Mouse (Mus musculus): ENCODE measurements around the gene Gm8693. TPM values are rescaled to one million over a fixed set of nuclear protein-coding genes. Genes with fewer than 3 reads are reported as not detected.

Gm8693 gene
- polyA plus RNA-seq (2015; fragmentation: Illumina TruSeq; extraction: RNeasy Lipid Tissue Mini Kit (QIAGEN cat#74804); ENCODE audit: insufficient read depth, low replicate concordance) = not detected

GRCm38 (mm10) chr7:22692217-22692616 is at the start of gene Gm8693:
Gene Gm8693, minus strand, starts transcription at chr7:22692317.

GRCm38 (mm10) chr7:22719610-22720009 is 27.5 kb upstream of the Gm8693 start, which contains the start of gene Gm4567:
Gene Gm4567, minus strand, starts transcription at chr7:22719710.

GRCm38 (mm10) chr7:22657718-22658117 is 34.4 kb downstream of the Gm8693 start, which contains the start of gene Vmn1r155:
Gene Vmn1r155, plus strand, starts transcription at chr7:22658018.

Other genes starting within 250 kb of the Gm8693 start
- not detected for gene Gm10665, start 228.2 kb downstream of the Gm8693 start, polyA plus RNA-seq (2015; fragmentation: Illumina TruSeq; extraction: RNeasy Lipid Tissue Mini Kit (QIAGEN cat#74804); ENCODE audit: insufficient read depth, low replicate concordance)
- gene Vmn1r151, start 192.6 kb downstream of the Gm8693 start, polyA plus RNA-seq (2015; fragmentation: Illumina TruSeq; extraction: RNeasy Lipid Tissue Mini Kit (QIAGEN cat#74804); ENCODE audit: insufficient read depth, low replicate concordance) = not detected
- gene Vmn1r152, start 169.3 kb downstream of the Gm8693 start, polyA plus RNA-seq (2015; fragmentation: Illumina TruSeq; extraction: RNeasy Lipid Tissue Mini Kit (QIAGEN cat#74804); ENCODE audit: insufficient read depth, low replicate concordance) = not detected
- not detected for gene Gm8677, start 157.4 kb downstream of the Gm8693 start, polyA plus RNA-seq (2015; fragmentation: Illumina TruSeq; extraction: RNeasy Lipid Tissue Mini Kit (QIAGEN cat#74804); ENCODE audit: insufficient read depth, low replicate concordance)
- gene Gm4201, start 127.0 kb downstream of the Gm8693 start, polyA plus RNA-seq (2015; fragmentation: Illumina TruSeq; extraction: RNeasy Lipid Tissue Mini Kit (QIAGEN cat#74804); ENCODE audit: insufficient read depth, low replicate concordance) = not detected
- not detected for gene Gm4565, start 104.2 kb downstream of the Gm8693 start, polyA plus RNA-seq (2015; fragmentation: Illumina TruSeq; extraction: RNeasy Lipid Tissue Mini Kit (QIAGEN cat#74804); ENCODE audit: insufficient read depth, low replicate concordance)
- gene Vmn1r155, start 34.3 kb downstream of the Gm8693 start, polyA plus RNA-seq (2015; fragmentation: Illumina TruSeq; extraction: RNeasy Lipid Tissue Mini Kit (QIAGEN cat#74804); ENCODE audit: insufficient read depth, low replicate concordance) = not detected
- gene Gm4567, start 27.4 kb upstream of the Gm8693 start, polyA plus RNA-seq (2015; fragmentation: Illumina TruSeq; extraction: RNeasy Lipid Tissue Mini Kit (QIAGEN cat#74804); ENCODE audit: insufficient read depth, low replicate concordance) = not detected
- not detected for gene Vmn1r157, start 69.4 kb upstream of the Gm8693 start, polyA plus RNA-seq (2015; fragmentation: Illumina TruSeq; extraction: RNeasy Lipid Tissue Mini Kit (QIAGEN cat#74804); ENCODE audit: insufficient read depth, low replicate concordance)
- gene Vmn1r158, start 98.5 kb upstream of the Gm8693 start, polyA plus RNA-seq (2015; fragmentation: Illumina TruSeq; extraction: RNeasy Lipid Tissue Mini Kit (QIAGEN cat#74804); ENCODE audit: insufficient read depth, low replicate concordance) = not detected
- gene Vmn1r159, start 151.3 kb upstream of the Gm8693 start, polyA plus RNA-seq (2015; fragmentation: Illumina TruSeq; extraction: RNeasy Lipid Tissue Mini Kit (QIAGEN cat#74804); ENCODE audit: insufficient read depth, low replicate concordance) = not detected
- gene Vmn1r160, start 178.9 kb upstream of the Gm8693 start, polyA plus RNA-seq (2015; fragmentation: Illumina TruSeq; extraction: RNeasy Lipid Tissue Mini Kit (QIAGEN cat#74804); ENCODE audit: insufficient read depth, low replicate concordance) = not detected

Data from spleen, adult 10 weeks (tissue).